Mouse (Mus musculus) Patski (cell line): ENCODE data around the gene Crk. TPM values are rescaled to one million over a fixed set of nuclear protein-coding genes. Genes with fewer than 3 reads are reported as not detected.
A peak's percentile ranks its signal among the peaks of the same experiment; 100 is the strongest.

Source experiments
- ATAC-seq: fragments of 100-300 bp; one replicate; pipeline ENCODE4 v1.8.0; 2021
- CTCF ChIA-PET: fragments of 350-600 bp; sonication (Branson Sonifier 250); formaldehyde crosslinking; loops from one replicate; lab custom pipeline; 2022; ENCODE audit warnings: inconsistent platforms; lab: Charles Lee
- POLR2A ChIA-PET: fragments of 350-600 bp; sonication (Branson Sonifier 250); formaldehyde crosslinking; loops from one replicate; lab custom pipeline; 2022; ENCODE audit warnings: antibody characterized with exemption, inconsistent platforms; lab: Charles Lee
- DNase-seq: peaks from one replicate; pipeline ENCODE4 v3.0.0-alpha.2; 2011; ENCODE audit warnings: low read depth, low spot score
- H3K27me3 ChIP-seq: fragments of 371-371 bp; one replicate; pipeline ENCODE4 v1.5.1; 2021
- CTCF ChIP-seq: fragments of 100-300 bp; IDR thresholded peaks from one replicate; pipeline ENCODE4 v1.5.1; 2021
- in situ Hi-C: fragments of 300-500 bp; cut with MboI; formaldehyde crosslinking; loops from 3 replicates; pipeline ENCODE4 v1.11.1; 2018; ENCODE audit warnings: low pct_unique_long_range_greater_than_20kb, mixed read lengths
- polyA plus RNA-seq: library from polyadenylated mRNA; unstranded; gene quantifications from one replicate; pipeline ENCODE4 v1.2.3, GENCODE M21; 2021

Crk gene
- polyA plus RNA-seq, 1 experiment from 2014 or later, result 116 TPM

GRCm38 (mm10) chr11:75668621-75669020 lies 10.4 kb upstream of the Crk start:
- CTCF ChIA-PET, result no interaction called here
- ATAC-seq (no peak), DNase-seq (no peak)
- POLR2A ChIA-PET, result no interaction called here
- no peak for TF ChIP-seq CTCF
- no peaks in the 10 kb centered on the region for H3K27me3 ChIP-seq
- in situ Hi-C loops, result no loop called here

GRCm38 (mm10) chr11:75669176-75669852 lies 9.7 kb upstream of the Crk start:
- no peak for ATAC-seq
- ChIA-PET POLR2A (no interaction called here), CTCF (no interaction called here)
- no peak for TF ChIP-seq CTCF
- H3K27me3 ChIP-seq, result no peaks in the 10 kb centered on the region
- no peak for DNase-seq
- in situ Hi-C loops, result no loop called here

- no peak for ATAC-seq
- in situ Hi-C loops, result no loop called here
- POLR2A ChIA-PET, result no interaction called here
Observed at GRCm38 (mm10) chr11:75669853-75670200, 9.2 kb upstream of the Crk start.

GRCm38 (mm10) chr11:75671426-75672180 lies 7.5 kb upstream of the Crk start:
- CTCF ChIA-PET, result no interaction called here

More at GRCm38 (mm10) chr11:75669853-75670200, 9.2 kb upstream of the Crk start:
- H3K27me3 ChIP-seq, result no peaks in the 10 kb centered on the region
- no peak for DNase-seq
- CTCF ChIA-PET, result no interaction called here
- no peak for TF ChIP-seq CTCF

GRCm38 (mm10) chr11:75673411-75673810 lies 5.6 kb upstream of the Crk start:
- DNase-seq (no peak), ATAC-seq (no peak)
- ChIA-PET POLR2A (no interaction called here), CTCF (no interaction called here)
- no peak for TF ChIP-seq CTCF
- in situ Hi-C loops, result no loop called here
- no peaks in the 10 kb centered on the region for H3K27me3 ChIP-seq

More at GRCm38 (mm10) chr11:75671426-75672180, 7.5 kb upstream of the Crk start:
- DNase-seq (no peak), ATAC-seq (no peak)
- POLR2A ChIA-PET, result no interaction called here
- no peak for TF ChIP-seq CTCF
- H3K27me3 ChIP-seq, result no peaks in the 10 kb centered on the region
- in situ Hi-C loops, result no loop called here

- ATAC-seq (no peak), DNase-seq (no peak)
- no peaks in the 10 kb centered on the region for H3K27me3 ChIP-seq
- ChIA-PET POLR2A (interaction anchor here (0.7 kb wide), 1 partner anchor 49 kb away, joined by 5 read pairs; no protein-coding TSS in a partner anchor), CTCF (no interaction called here)
- no peak for TF ChIP-seq CTCF
- in situ Hi-C loops, result no loop called here
Observed at GRCm38 (mm10) chr11:75674875-75675274, 4.2 kb upstream of the Crk start.

- no peak for DNase-seq
- no peaks in the 10 kb centered on the region for H3K27me3 ChIP-seq
- in situ Hi-C loops, result no loop called here
- CTCF ChIA-PET, result no interaction called here
- no peak for TF ChIP-seq CTCF
- no peak for ATAC-seq
- POLR2A ChIA-PET, result interaction anchor here (0.7 kb wide), 1 partner anchor 233 kb away, joined by 7 read pairs; no protein-coding TSS in a partner anchor
Observed at GRCm38 (mm10) chr11:75677881-75678746, 945 bp upstream of the Crk start.

- POLR2A ChIA-PET, result interaction anchor here (0.9 to 1.5 kb wide), 3 partner anchors 20 to 50 kb away, joined by 3 to 5 read pairs (median 3); no protein-coding TSS in a partner anchor
- peak; percentile 41 for TF ChIP-seq CTCF
- in situ Hi-C loops, result no loop called here
Observed at GRCm38 (mm10) chr11:75679439-75680171, 546 bp downstream of the Crk start.

GRCm38 (mm10) chr11:75684462-75684861 lies 5.4 kb downstream of the Crk start:
- no peak for ATAC-seq
- no peak for DNase-seq
- CTCF ChIA-PET, result no interaction called here
- POLR2A ChIA-PET, result no interaction called here
- no peaks in the 10 kb centered on the region for H3K27me3 ChIP-seq
- peak; percentile 30 for TF ChIP-seq CTCF
- in situ Hi-C loops, result no loop called here

More at GRCm38 (mm10) chr11:75679439-75680171, 546 bp downstream of the Crk start:
- H3K27me3 ChIP-seq, result no peaks in the 10 kb centered on the region
- ATAC-seq (peak; percentile 32), DNase-seq (no peak)
- CTCF ChIA-PET, result no interaction called here

GRCm38 (mm10) chr11:75684956-75685355 lies 5.9 kb downstream of the Crk start:
- no peaks in the 10 kb centered on the region for H3K27me3 ChIP-seq
- ChIA-PET CTCF (no interaction called here), POLR2A (no interaction called here)
- ATAC-seq (no peak), DNase-seq (no peak)
- in situ Hi-C loops, result no loop called here
- no peak for TF ChIP-seq CTCF
